Comparison of ENCODE assay signal across 26 mouse cellular contexts in the genomic region with DNA sequence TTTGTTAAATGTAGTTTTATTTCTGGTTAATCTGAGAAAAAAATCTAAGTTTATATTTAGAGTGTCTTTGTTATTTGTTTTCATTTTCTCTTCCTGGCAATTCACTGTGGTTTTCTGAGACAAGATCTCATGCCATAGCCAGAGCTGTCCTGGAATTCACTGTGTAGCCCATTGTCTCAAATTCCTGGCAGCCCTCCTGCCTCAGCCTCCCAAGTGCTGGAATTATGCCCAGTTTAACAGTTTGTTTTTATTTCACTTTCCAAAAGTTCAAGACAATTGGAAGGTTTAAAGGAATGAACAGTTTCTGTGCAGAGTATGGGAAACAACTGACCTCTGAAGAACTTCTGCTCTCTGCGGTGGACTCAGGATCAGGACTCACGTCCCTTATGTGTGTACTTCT. TPM values are rescaled to one million over a fixed set of nuclear protein-coding genes. Genes with fewer than 3 reads are reported as not detected.
DNase-seq lines count a peak whose midpoint lies in the region; ATAC-seq and TF ChIP-seq lines count a peak whose summit lies in the region.
"Had no signal": no experiment of that assay in that cellular context is flagged by ENCODE, and none has a peak within 500 bp of the region (broad histone marks: within the 10 kb centered on the region; RNA-seq: fewer than 3 reads in every experiment).

No protein-coding gene starts in this region.

- no peak overlapping the region for H3K4me3 ChIP-seq in lung, postnatal 0 days (ENCODE audit: low read depth, low read length)
- H3K4me3 ChIP-seq: embryonic facial prominence, embryonic 15.5 days; erythroblast, embryonic 14.5 days; forebrain, embryonic 15.5 days; heart, embryonic 15.5 days; hindbrain, embryonic 13.5 days had no signal

- WGBS in lung, postnatal 0 days, result 90% methylated on average over 2 of the region's 2 CpGs

- no peak overlapping the region for H3K27ac ChIP-seq in lung, postnatal 0 days (ENCODE audit: low read length)
- H3K27ac ChIP-seq: embryonic facial prominence, embryonic 15.5 days; forebrain, embryonic 15.5 days; heart, embryonic 15.5 days; hindbrain, embryonic 13.5 days; hindbrain, postnatal 0 days had no signal

- H3K27me3 ChIP-seq in lung, postnatal 0 days (replicated peaks; ENCODE audit: insufficient read depth, low read length), result no peaks in the 10 kb centered on the region
- H3K27me3 ChIP-seq: embryonic facial prominence, embryonic 15.5 days; forebrain, embryonic 15.5 days; heart, embryonic 15.5 days; hindbrain, embryonic 13.5 days; Patski had no signal

- peak; percentile 24 for DNase-seq in lung, postnatal 0 days (ENCODE audit: low spot score)
- no peak for DNase-seq in lung, postnatal 4 days
- peak; percentile 36 for DNase-seq in 3134 (ENCODE audit: extremely low read depth, insufficient read length, low spot score)
- peak; percentile 74 for DNase-seq in Muller cell, postnatal 12 days (ENCODE audit: inconsistent ontology term)
- peak; percentile 92 for DNase-seq in fibroblast of lung, adult 2 months (ENCODE audit: low read depth)
- DNase-seq in kidney, postnatal 36 days, result no peak
- DNase-seq: adrenal gland, adult 2 months; adrenal gland, postnatal 25 days; B cell, adult 2 months; cerebellum, adult 2 months; cerebellum, postnatal 10 days; embryo, embryonic 11 days; gastrocnemius, postnatal 36 days; heart, adult 18-20 months; heart, postnatal 14 days had no signal

- ATAC-seq in lung, postnatal 0 days, result no peak
- ATAC-seq: activated CD4-positive, CD25-positive, alpha-beta regulatory T cell, adult 4 months; CD4-positive, CD25-positive, alpha-beta regulatory T cell, adult 4 months; forebrain, embryonic 15.5 days; hindbrain, postnatal 0 days; Patski had no signal

- H3K4me1 ChIP-seq in lung, postnatal 0 days (ENCODE audit: insufficient read depth, low read depth, low read length), result no peaks in the 10 kb centered on the region

- H3K9me3 ChIP-seq in lung, postnatal 0 days (ENCODE audit: low read length), result no peaks in the 10 kb centered on the region
- H3K9me3 ChIP-seq: embryonic facial prominence, embryonic 15.5 days; forebrain, embryonic 15.5 days; G1E; heart, embryonic 15.5 days; hindbrain, embryonic 13.5 days had no signal

- TF ChIP-seq EP300 in lung, postnatal 0 days (IDR thresholded peaks at IDR 0.05), result no peak

- H3K9ac ChIP-seq in lung, postnatal 0 days (replicated peaks; ENCODE audit: low read depth), result no peak overlapping the region
- H3K9ac ChIP-seq: embryonic facial prominence, embryonic 15.5 days; forebrain, embryonic 15.5 days; heart, embryonic 15.5 days; hindbrain, embryonic 13.5 days had no signal

- no peak for TF ChIP-seq CTCF in lung, postnatal 0 days (IDR thresholded peaks at IDR 0.05)

- no peak overlapping the region for H3K4me2 ChIP-seq in lung, postnatal 0 days (replicated peaks; ENCODE audit: low read depth, low read length)
- H3K4me2 ChIP-seq: embryonic facial prominence, embryonic 15.5 days; forebrain, embryonic 15.5 days; heart, embryonic 11.5 days; heart, embryonic 15.5 days; hindbrain, embryonic 13.5 days had no signal

- H3K36me3 ChIP-seq in lung, postnatal 0 days (ENCODE audit: insufficient read depth, low read length), result no peaks in the 10 kb centered on the region
- H3K36me3 ChIP-seq: embryonic facial prominence, embryonic 15.5 days; forebrain, embryonic 15.5 days; G1E; heart, embryonic 15.5 days; hindbrain, embryonic 13.5 days had no signal

RNA-seq across cellular contexts. Expression of a gene that starts 4.2 kb away (rescaled TPM):
- 14.3 and 14.7 TPM in 2 replicates for polyA plus RNA-seq in lung, postnatal 0 days (2015; fragmentation: Nextera tagmentation; extraction: Ambion mirVana)

RNA-seq across cellular contexts. Expression of a gene that starts 55.2 kb away (rescaled TPM):
- polyA plus RNA-seq in lung, postnatal 0 days (2015; fragmentation: Nextera tagmentation; extraction: Ambion mirVana), result 1,838 and 1,903 TPM in 2 replicates

Comparison
In these comparisons a context has a peak if more than half of its experiments do, and no peak if none do; other contexts are left out.
1. DNase-seq: peak in lung, postnatal 0 days (single experiment), 3134 (single experiment), Muller cell, postnatal 12 days (single experiment) and fibroblast of lung, adult 2 months (single experiment); none in lung, postnatal 4 days (0 of 2) and kidney, postnatal 36 days (0 of 2).